Mouse (Mus musculus): ENCODE results near the gene Sap30.

- TF ChIP-seq POLR2A (IDR thresholded peaks at IDR 0.05; ENCODE audit: borderline replicate concordance, insufficient read depth, low read length), result no peak
- TF ChIP-seq CTCF (IDR thresholded peaks at IDR 0.05; ENCODE audit: borderline replicate concordance, insufficient read depth, low read depth, low read length), result no peak
Measured at GRCm38 (mm10) chr8:57462839-57463238, 24.8 kb downstream of the Sap30 start.

All from cerebellum, adult 2 months (tissue).